Mouse (Mus musculus): ENCODE results near the gene Rab44.

Gene Rab44

GRCm38 (mm10) chr17:29136236-29136635, 22.3 kb downstream of the Rab44 start:
- DNase-seq: peak; percentile 48 to 50

- DNase-seq: no peak
These were observed 24.0 kb downstream of the Rab44 start for GRCm38 (mm10) chr17:29137906-29138305.

DNA sequence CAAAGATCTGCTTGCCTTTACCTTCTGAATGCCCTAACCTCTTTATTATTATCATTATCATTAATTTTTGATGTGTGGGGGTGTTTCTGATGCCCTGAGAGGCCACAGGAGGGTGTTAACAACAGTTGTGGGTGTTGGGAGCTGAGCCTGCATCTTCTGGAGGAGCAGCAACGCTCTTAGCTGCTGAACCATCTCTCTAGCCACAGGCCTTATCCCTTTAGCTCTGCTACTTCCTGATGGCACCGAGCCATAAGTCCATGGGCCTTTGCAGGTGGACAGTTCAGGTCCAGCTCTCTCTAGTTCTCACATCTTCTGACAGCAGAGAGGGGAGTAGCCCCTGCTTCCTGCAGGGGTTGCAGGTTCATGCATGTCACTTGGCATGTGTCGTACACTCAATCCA, 27.6 kb downstream of the Rab44 start:
- no peak for DNase-seq

GRCm38 (mm10) chr17:29143266-29143665, 29.3 kb downstream of the Rab44 start:
- DNase-seq: no peak

- no peak for DNase-seq
These were observed 31.2 kb downstream of the Rab44 start for GRCm38 (mm10) chr17:29145101-29145500.

GRCm38 (mm10) chr17:29147273-29147672, 33.3 kb downstream of the Rab44 start:
- no peak for DNase-seq

DNA sequence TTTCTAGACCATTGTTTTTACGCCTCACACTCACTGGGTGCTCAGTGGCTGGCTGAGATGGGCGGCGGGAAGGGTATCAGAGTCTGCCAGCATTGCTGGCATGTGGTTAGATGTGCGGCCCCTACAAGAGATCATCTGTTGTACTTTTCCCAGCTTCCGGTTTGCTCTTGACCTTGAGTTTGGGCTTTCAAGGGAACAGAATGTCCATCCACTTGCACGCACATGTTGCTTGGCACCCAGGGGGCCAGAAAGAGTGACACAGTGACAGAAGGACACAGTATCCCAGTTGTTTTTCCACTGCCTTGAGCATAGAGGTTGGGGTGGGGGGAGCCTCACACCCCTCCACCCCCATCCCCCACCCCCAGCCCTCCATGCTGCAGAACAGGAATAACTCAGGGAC, 33.8 kb downstream of the Rab44 start:
- no peak for DNase-seq

- no peak for DNase-seq
These were observed 35.8 kb downstream of the Rab44 start for GRCm38 (mm10) chr17:29149766-29150165.

- no peak for DNase-seq
These were observed 38.6 kb downstream of the Rab44 start for GRCm38 (mm10) chr17:29152547-29152946.

- no peak for DNase-seq
These were observed 40.3 kb downstream of the Rab44 start for GRCm38 (mm10) chr17:29154247-29154646.

- DNase-seq: no peak
These were observed 41.6 kb downstream of the Rab44 start for GRCm38 (mm10) chr17:29155355-29156135.

- no peak for DNase-seq
These were observed 42.5 kb downstream of the Rab44 start for GRCm38 (mm10) chr17:29156396-29156795.

GRCm38 (mm10) chr17:29156866-29157265, 42.9 kb downstream of the Rab44 start:
- DNase-seq: no peak

GRCm38 (mm10) chr17:29158899-29159298, 45.0 kb downstream of the Rab44 start:
- no peak for DNase-seq

GRCm38 (mm10) chr17:29159320-29159719, 45.4 kb downstream of the Rab44 start:
- DNase-seq: no peak

- no peak for DNase-seq
These were observed 46.0 kb downstream of the Rab44 start for GRCm38 (mm10) chr17:29159743-29160455.

DNA sequence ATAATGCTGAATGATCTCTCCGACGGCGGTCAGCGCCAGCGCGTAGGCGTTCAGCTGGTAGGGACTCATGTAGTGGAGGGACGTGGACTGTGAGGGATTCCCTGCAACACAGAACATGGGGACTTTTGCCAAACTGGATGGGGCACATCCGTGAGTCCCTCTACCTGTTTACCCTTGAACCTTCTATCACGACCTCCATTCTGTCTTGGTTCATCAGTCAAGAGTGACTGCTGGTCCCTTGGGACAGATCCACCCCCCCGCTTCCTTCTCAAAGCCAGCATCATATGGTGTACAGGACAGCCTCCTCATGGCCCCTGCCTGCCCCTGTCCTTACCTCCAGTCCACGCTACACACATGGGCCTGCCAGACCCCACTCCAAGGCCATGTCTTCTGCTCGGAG, 48.4 kb downstream of the Rab44 start:
- DNase-seq: no peak

- DNase-seq: no peak
These were observed 50.6 kb downstream of the Rab44 start for GRCm38 (mm10) chr17:29164469-29165111.

DNA sequence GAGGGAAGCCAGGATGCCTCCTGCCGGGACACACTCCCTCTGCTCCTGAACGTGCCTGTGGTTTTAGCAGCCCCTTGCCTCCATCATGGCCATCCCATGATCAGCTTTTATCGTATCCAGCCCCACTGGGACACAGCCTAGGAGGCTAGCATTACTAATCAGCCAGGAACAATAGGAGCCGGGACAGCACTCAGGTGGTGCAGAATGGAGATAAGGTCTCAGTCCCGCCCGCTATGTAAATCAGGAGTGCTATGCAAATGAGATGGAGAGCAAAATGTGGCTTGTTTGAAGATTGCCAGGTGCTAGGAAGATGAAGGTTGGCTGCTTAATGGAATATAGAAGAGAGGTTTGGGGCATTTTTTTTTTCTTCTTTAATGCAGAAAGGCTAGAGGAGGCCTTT, 51.5 kb downstream of the Rab44 start:
- no peak for DNase-seq

DNA sequence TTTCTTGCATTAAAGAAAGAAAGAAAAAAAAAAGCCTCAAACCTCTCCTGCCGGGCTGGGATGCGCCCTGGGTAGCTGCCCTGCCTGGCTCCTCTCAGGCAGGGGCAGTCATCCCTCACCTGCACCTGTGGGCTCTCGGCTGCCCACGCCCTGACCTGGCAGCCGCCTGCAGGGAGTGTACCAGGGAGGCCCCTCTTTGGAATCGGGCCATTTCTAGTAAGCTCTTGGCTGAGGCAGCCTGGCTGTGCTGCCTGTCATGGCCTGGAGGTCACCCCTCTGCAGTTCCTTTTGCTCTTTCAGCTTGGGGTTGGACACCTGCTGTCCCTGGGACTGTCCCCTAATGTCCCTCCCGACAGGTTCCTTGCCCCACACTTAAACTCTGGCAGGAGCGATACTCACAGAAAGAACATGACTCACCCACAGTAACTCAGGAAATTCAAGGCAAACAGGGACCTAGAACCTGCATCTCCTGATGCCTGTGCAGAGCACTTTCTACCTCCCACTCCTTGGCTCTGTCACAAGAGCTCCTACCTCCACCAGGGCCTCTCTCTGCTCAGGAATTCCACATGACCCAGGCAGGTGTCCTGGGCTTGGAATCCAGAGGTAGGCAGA, 52.1 kb downstream of the Rab44 start:
- no peak for DNase-seq

DNA sequence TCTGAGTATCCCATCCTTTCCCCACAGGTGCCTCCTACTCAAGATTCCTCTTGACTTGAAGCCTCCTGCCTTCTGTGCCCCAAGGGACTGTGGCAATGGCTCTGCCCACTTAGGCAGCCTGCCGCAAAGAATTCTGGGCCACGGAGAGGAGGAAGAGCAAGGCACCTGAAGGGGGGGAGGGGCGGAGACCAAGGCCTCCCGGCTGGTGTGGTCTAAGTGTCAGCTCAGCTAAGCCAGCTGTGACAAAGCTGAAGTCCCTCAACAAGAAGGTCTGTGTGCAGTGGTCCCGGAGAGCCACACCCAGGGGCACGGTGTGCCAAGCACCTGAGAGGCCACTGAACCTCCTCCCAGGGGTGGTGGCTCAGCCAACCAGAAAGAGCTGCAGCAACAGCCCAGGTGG, 53.4 kb downstream of the Rab44 start:
- DNase-seq: no peak

DNA sequence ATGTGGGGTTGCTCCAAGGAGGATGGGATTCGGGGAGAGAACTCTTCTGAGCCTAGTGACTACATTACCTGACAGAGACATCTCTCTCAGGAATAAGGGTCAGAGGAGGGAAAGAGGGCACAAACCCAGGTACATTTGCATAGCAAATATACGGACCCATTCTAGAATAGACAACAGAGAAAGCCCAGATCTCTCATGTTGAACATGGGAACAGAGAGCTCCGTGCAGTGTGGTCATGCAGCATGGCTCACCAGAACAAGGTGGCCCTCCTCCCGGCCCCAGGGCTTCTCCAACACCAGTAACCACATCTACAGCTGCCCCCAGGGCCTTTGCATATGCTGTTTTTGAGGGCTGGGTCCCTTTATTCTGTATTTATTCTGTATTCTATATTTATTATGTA, 54.5 kb downstream of the Rab44 start:
- no peak for DNase-seq

- no peak for DNase-seq
These were observed 55.2 kb downstream of the Rab44 start for GRCm38 (mm10) chr17:29168996-29169601.
